Mouse (Mus musculus): ENCODE measurements around the gene Pllp. TPM values are rescaled to one million over a fixed set of nuclear protein-coding genes. Genes with fewer than 3 reads are reported as not detected.

The Pllp gene
- polyA plus RNA-seq, 1 experiment from 2014 or later = 0.27 TPM

DNA sequence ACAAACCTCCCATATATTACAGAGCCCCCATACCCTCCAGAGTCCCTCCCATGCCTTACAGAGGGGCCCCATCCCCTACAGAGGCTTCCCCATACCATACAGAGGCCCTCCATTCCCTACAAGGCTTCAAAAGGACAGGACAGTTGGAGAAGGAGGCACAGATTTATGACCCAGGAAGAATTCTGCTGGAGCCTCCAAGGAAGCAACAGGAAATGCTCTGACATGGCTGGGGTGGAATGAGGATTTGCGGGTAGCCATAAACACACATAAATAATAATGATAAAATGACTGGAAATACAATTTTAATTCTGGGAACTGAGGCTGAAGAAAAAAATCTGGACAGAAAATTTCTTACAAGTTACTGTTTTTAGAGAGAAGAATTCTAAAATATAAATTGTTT is 20.8 kb upstream of the Pllp start:
- Histone ChIP-seq H3K4me1 (no peaks in the 10 kb centered on the region), H3K27ac (replicated peaks) (no peak overlapping the region), H3K9me3 (no peaks in the 10 kb centered on the region), H3K36me3 (replicated peaks) (no peaks in the 10 kb centered on the region), H3K4me3 (no peak overlapping the region), H3K27me3 (replicated peaks; ENCODE audit: low read depth, poor library complexity, severe bottlenecking) (no peaks in the 10 kb centered on the region)
- no peak for DNase-seq (ENCODE audit: low spot score)
- WGBS = 91% methylated on average over 1 of the region's 1 CpGs

DNA sequence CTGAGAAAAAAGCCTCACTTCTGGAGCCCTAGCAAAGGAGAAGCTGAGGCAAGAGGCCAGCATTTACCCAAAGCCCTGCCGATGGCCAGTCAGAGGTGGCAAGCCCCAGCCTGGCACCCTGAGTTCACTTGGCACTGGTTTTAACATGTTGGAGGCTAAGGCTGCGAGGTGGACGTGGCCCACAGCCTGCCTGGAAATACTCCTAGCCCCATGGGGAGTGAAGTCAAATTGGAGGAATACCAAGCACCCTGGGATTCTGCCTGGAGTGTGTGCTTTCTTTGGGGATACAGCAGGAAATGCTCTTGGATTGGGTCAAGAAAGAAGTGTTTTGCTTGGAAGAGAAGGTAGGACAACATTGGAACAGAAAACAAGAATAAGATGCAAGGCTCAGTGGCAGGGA is 19.8 kb upstream of the Pllp start:
- H3K27ac ChIP-seq (replicated peaks) = no peak overlapping the region
- WGBS = 83% methylated on average over 3 of the region's 3 CpGs
- H3K4me1 ChIP-seq = no peaks in the 10 kb centered on the region
- H3K4me3 ChIP-seq = no peak overlapping the region
- H3K27me3 ChIP-seq (replicated peaks; ENCODE audit: low read depth, poor library complexity, severe bottlenecking) = no peaks in the 10 kb centered on the region
- H3K36me3 ChIP-seq (replicated peaks) = no peaks in the 10 kb centered on the region
- no peak for DNase-seq (ENCODE audit: low spot score)
- no peaks in the 10 kb centered on the region for H3K9me3 ChIP-seq

DNA sequence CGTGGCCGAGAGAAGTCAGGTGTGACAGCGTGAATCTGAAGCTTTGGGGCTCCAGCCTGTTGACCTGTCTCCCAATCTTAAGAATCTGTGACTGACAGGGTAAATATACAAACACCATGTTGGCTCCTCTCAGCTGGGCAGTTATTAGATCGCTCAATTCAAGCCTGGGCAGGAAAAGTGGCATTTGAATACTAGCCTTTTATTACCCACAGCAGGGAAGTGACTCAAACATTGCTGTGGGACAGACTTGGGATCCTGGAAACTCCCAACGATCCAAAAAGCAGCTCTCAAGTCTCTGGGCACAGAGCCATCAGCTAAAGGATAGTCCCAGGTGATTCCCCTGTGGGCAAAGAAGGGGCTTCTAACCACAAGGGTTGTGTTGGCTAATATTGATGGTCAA is 18.5 kb upstream of the Pllp start:
- Histone ChIP-seq H3K27ac (replicated peaks) (no peak overlapping the region), H3K4me3 (no peak overlapping the region), H3K4me1 (no peaks in the 10 kb centered on the region), H3K36me3 (replicated peaks) (no peaks in the 10 kb centered on the region), H3K9me3 (no peaks in the 10 kb centered on the region), H3K27me3 (replicated peaks; ENCODE audit: low read depth, poor library complexity, severe bottlenecking) (no peaks in the 10 kb centered on the region)
- whole genome bisulfite sequencing = 60% methylated on average over 5 of the region's 5 CpGs
- DNase-seq (ENCODE audit: low spot score) = no peak

DNA sequence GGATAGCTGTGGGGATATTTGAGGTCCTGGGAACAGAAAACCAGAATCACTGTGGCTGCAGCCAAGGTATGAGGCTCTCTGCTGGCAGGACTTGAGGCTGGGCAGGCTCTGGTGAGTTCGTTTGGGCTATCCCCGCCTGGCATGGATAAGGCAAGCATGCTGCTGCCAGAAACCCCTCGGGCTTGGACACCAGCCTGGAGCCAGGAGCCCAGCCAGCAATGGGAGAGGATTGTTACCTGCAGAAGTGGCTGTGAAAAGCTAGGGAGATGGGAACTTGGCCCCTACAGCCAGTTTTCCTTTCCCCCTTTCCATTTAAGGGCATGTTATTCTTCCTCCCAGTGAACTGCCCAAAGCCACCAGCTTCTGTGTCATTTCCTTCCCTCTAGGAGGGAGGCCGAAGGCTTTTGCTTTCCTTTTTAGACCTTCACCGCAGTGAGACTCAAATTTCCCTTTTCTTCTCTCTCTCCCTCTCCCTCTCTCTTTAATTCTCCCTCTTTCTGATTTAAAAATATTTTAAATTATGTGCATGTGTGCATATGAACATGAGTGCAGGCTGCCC is 15.2 kb upstream of the Pllp start:
- WGBS = 65% methylated on average over 5 of the region's 5 CpGs
- no peak overlapping the region for H3K27ac ChIP-seq (replicated peaks)
- DNase-seq (ENCODE audit: low spot score) = no peak

DNA sequence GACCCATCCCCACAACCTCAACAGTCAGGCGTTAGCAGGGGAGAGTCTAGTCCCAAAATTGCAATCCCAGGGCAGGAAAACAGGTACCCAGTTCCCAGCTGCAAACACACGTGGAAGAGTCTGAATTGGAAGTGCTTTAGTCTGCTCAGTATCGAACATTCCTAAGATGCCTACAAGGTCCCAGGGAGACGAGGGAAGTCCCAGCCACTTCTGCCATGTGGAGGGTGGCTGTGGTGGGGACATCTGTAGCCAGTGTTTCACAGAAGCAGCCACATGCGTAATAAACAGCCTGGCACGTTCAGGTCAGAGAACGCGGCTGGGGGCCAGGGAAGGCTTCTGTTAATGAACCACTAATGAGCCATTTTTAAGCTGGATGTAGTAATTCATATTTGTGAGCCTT is 14.3 kb upstream of the Pllp start:
- WGBS = 68% methylated on average over 8 of the region's 8 CpGs
- Histone ChIP-seq H3K27ac (replicated peaks) (no peak overlapping the region), H3K9me3 (no peaks in the 10 kb centered on the region), H3K36me3 (replicated peaks) (no peaks in the 10 kb centered on the region), H3K4me3 (no peak overlapping the region), H3K27me3 (replicated peaks; ENCODE audit: low read depth, poor library complexity, severe bottlenecking) (0 out of 2 replicates have a peak, but pooled peaks cover 1% of the 10 kb centered on the region), H3K4me1 (peaks cover 8% of the 10 kb centered on the region; the same call in 1 of the 2 replicates)
- no peak for DNase-seq (ENCODE audit: low spot score)

More for the DNA sequence above, 15.2 kb upstream of the Pllp start:
- Histone ChIP-seq H3K9me3 (no peaks in the 10 kb centered on the region), H3K36me3 (replicated peaks) (no peaks in the 10 kb centered on the region), H3K4me3 (no peak overlapping the region), H3K27me3 (replicated peaks; ENCODE audit: low read depth, poor library complexity, severe bottlenecking) (no peaks in the 10 kb centered on the region), H3K4me1 (peaks cover 8% of the 10 kb centered on the region; the same call in 1 of the 2 replicates)

DNA sequence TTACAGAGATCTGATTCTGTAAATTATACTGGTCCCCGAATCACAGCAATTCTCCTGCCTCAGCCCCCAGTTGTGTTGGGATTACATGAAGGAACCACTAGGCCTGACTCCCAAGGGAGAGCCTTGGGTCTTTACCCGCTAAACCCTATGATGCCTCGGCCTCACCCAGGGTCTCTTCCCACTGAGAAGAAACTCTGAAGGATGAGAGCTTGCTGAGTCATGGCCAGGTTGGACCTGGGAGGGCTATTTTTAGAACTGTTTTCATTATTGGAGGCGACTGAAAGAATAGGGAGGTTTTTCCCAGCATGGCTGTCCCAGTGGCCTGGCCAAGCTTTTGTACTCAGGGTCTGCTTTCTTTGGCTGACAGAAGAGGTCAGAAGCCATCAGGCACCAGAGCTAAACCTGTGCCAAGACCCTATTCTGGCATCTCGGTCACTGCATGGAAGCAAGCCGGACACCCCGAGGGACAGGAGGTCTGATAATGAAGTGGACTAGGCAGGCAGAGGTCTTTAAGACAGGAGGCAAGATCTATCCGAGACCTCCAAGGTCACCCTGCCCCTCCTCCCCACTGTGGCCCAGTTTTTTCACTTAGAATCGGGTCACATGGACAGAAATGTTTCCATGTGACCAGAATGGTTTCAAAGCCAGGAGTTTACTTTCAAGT is 10.8 kb upstream of the Pllp start:
- no peaks in the 10 kb centered on the region for H3K36me3 ChIP-seq (replicated peaks)
- H3K4me3 ChIP-seq = no peak overlapping the region
- 79% methylated on average over 9 of the region's 9 CpGs for WGBS
- no peaks in the 10 kb centered on the region for H3K9me3 ChIP-seq
- no peak for DNase-seq (ENCODE audit: low spot score)
- H3K27me3 ChIP-seq (replicated peaks; ENCODE audit: low read depth, poor library complexity, severe bottlenecking) = 0 out of 2 replicates have a peak, but pooled peaks cover 5% of the 10 kb centered on the region
- peaks cover 11% of the 10 kb centered on the region; the same call in 1 of the 2 replicates for H3K4me1 ChIP-seq
- H3K27ac ChIP-seq (replicated peaks) = no peak overlapping the region

DNA sequence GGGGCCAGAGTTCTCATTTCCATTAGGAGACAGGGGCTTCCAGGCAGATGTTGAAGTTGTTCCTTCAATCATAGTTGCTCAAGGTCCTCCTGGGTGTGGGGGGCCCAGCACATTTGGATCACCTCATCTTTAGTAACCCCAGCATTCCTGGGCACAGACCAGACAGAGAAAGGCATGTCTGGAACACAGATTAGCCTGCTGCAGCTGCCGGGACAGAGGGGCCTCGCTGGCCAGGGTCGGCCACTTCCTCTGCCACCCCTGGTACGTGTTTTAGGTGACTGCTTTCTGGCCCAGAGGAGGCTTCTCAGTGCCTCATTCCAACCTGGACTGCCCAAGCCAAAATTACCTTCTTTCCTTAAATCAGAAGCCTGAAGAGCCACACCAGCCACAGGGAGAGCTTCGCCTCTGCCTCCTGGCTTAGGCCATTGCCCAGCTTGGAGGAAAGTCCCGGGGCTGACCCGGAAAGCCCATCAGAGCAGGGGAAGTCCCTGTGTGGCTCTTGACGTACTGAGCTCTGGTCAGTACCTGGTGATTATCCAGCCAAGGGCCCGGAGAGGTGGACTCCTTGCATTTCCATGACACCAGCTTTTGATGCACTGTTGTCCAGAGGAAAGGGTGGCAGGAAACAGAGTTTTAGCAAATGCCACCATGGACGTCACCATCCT is 9.6 kb upstream of the Pllp start:
- no peak overlapping the region for H3K27ac ChIP-seq (replicated peaks)
- H3K9me3 ChIP-seq = no peaks in the 10 kb centered on the region
- WGBS = 87% methylated on average over 10 of the region's 10 CpGs
- peaks cover 11% of the 10 kb centered on the region; the same call in 1 of the 2 replicates for H3K4me1 ChIP-seq
- H3K4me3 ChIP-seq = no peak overlapping the region
- no peak for DNase-seq (ENCODE audit: low spot score)
- H3K36me3 ChIP-seq (replicated peaks) = no peaks in the 10 kb centered on the region
- 0 out of 2 replicates have a peak, but pooled peaks cover 5% of the 10 kb centered on the region for H3K27me3 ChIP-seq (replicated peaks; ENCODE audit: low read depth, poor library complexity, severe bottlenecking)

DNA sequence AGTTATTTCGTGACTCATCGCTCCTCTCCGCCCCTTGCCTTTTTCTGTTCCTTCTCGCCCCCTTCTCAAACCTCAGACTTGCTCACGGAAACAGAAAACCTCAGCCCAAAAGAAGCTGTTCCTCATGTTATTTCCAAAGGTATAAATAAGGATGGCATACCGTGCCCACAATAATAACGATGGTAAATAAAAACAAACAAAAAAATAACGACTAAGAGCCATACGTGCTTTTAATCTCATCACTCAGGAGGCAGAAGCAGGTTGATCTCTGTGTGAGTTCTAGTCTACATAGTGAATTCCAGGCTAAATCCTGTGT is 8.5 kb upstream of the Pllp start:
- no peaks in the 10 kb centered on the region for H3K36me3 ChIP-seq (replicated peaks)
- H3K27ac ChIP-seq (replicated peaks) = no peak overlapping the region
- WGBS = 19% methylated on average over 9 of the region's 9 CpGs
- H3K27me3 ChIP-seq (replicated peaks; ENCODE audit: low read depth, poor library complexity, severe bottlenecking) = peaks cover 6% of the 10 kb centered on the region; the same call in 1 of the 2 replicates
- peak overlapping the region; percentile 60 for H3K4me3 ChIP-seq
- no peak for DNase-seq (ENCODE audit: low spot score)
- no peaks in the 10 kb centered on the region for H3K9me3 ChIP-seq
- H3K4me1 ChIP-seq = peaks cover 11% of the 10 kb centered on the region; the same call in 1 of the 2 replicates

DNA sequence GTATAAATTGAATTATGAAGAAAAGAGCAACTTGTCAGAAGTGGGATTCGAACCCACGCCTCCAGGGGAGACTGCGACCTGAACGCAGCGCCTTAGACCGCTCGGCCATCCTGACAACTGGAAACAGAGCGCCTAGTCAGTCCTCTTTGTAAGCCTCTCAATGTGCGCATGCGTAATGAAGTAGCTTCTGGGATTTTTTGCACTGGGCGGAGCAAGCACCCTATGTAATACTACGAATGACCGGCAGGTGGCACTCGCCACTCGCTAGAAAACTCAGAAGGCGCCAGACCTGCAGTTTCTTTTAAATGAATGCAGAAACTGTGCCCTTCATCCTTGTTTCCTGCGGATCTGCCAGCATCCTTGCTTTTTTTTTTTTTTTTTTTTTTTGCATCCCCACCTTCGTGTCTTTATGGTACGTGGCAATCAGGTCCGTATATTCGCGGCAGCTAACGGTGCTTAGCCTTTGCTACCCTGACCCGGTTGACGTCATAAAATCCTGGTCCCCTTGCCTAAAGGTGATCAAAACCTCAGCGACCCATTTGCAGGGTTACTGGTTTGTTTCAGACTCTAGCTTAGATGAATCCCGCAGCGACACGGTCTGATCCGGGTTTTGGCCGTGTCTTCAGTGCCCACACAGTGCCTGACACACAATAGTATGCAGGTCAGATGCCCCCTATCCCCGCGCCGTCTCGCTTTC is 8.0 kb upstream of the Pllp start:
- peak overlapping the region; percentile 60 for H3K4me3 ChIP-seq
- H3K36me3 ChIP-seq (replicated peaks) = no peaks in the 10 kb centered on the region
- H3K27me3 ChIP-seq (replicated peaks; ENCODE audit: low read depth, poor library complexity, severe bottlenecking) = peaks cover 11% of the 10 kb centered on the region; the same call in 1 of the 2 replicates
- no peak overlapping the region; the same call in 1 of the 2 replicates for H3K27ac ChIP-seq (replicated peaks)
- peaks cover 11% of the 10 kb centered on the region; the same call in 1 of the 2 replicates for H3K4me1 ChIP-seq
- DNase-seq (ENCODE audit: low spot score) = peak; percentile 96
- under 1% methylated on average over 35 of the region's 35 CpGs for WGBS
- H3K9me3 ChIP-seq = no peaks in the 10 kb centered on the region

DNA sequence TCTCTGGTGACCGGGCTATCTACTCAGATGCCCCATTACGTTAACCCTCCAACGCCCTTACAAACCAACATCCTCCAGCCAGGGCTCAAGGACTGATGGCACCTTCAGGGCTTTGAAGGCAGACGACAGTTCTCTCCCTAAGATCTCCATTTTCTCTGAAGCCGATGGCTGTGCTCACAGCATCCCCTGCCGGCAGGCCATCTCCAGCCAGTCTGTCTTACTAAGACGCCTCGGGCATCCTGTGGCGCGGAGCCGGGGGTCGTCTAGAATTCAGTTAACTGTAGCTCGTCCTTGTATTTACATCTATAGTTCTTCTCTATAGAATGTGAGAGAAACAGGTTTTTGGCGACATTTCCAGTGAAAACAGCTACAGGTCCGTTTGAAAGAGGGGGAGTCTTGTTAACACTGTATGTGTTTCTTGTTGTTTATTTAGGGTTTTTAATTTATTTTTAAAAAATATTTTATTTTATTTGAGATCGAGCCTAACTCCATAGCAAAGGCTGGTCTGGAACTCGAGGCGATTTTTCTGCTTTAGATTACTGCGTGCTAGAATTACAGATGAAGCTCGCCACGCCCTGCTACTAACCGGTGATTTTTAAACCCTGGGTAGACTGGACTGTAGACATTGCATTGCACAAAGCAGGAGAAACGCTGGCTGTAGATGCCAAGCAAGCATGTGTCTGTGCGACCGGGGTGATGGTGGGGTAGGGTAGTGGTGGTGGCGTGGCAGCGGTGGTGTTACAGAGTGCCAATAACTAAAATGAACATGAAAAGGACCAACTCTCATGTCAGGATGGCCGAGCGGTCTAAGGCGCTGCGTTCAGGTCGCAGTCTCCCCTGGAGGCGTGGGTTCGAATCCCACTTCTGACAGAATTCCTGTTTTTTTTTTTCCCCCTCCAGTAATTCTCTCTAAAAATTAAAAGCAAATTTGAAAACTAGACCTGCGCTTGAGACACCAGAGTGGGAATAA is 7.1 kb upstream of the Pllp start:
- no peaks in the 10 kb centered on the region for H3K9me3 ChIP-seq
- DNase-seq (ENCODE audit: low spot score) = peak; percentile 89
- under 1% methylated on average over 35 of the region's 35 CpGs for WGBS
- peaks cover 16% of the 10 kb centered on the region for H3K27me3 ChIP-seq (replicated peaks; ENCODE audit: low read depth, poor library complexity, severe bottlenecking)
- H3K4me1 ChIP-seq = peaks cover 11% of the 10 kb centered on the region; the same call in 1 of the 2 replicates
- H3K27ac ChIP-seq (replicated peaks) = peak overlapping the region; percentile 40
- peak overlapping the region; percentile 60 for H3K4me3 ChIP-seq
- no peaks in the 10 kb centered on the region for H3K36me3 ChIP-seq (replicated peaks)

DNA sequence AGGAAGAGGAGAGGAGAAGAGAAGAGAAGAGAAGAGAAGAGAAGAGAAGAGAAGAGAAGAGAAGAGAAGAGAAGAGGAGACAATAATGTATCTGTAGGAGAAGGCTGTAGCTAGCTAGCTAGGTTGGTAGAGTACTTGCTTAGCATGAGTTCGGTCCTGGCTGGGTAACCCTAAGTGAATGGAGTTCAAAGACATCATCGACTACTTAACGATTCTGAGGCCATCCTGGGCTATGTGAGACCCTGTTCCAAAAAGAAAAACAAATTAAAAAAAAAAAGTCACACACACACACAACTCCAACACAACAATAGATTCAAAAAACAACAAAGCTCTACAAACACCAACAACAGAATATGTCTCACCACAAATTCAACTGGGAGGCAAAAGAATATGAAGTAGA is 6.1 kb upstream of the Pllp start:
- H3K27ac ChIP-seq (replicated peaks) = no peak overlapping the region
- peaks cover 26% of the 10 kb centered on the region for H3K27me3 ChIP-seq (replicated peaks; ENCODE audit: low read depth, poor library complexity, severe bottlenecking)
- no peaks in the 10 kb centered on the region for H3K9me3 ChIP-seq
- 71% methylated on average over 3 of the region's 3 CpGs for WGBS
- no peak for DNase-seq (ENCODE audit: low spot score)
- H3K36me3 ChIP-seq (replicated peaks) = no peaks in the 10 kb centered on the region
- peak overlapping the region; percentile 60 for H3K4me3 ChIP-seq
- peaks cover 8% of the 10 kb centered on the region; the same call in 1 of the 2 replicates for H3K4me1 ChIP-seq

Measured in embryonic facial prominence, embryonic 10.5 days (tissue).